Mouse (Mus musculus): Measurements from ENCODE around the gene Pofut2.
"Not testable (repeated sequence)": the region's sequence is repeated elsewhere in the genome, so short reads cannot be mapped to it uniquely, and the experiment has no call there.

The Pofut2 gene

DNA sequence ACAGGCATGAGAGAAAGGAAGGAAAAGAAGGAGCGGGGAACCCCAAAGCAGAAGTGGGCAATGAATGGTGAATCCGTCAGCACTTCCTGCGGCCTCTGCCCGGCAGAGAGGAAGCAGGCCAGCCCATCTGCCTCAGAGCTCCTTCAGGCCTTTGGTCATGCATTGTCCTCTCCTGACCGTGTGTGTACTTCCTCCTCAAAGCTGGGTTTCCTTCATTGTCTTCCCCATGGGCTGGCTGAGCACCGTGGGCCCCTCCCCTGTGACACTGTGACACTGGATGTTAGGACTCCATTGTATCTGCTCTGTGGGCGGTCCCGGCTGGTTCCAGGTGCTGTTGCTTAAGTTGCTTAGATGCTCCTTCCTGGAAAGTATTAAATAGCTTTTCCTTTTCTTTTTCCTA, 7.3 kb downstream of the Pofut2 start:
- DNase-seq (ENCODE audit: low spot score in 2 of 2) = no peak

DNA sequence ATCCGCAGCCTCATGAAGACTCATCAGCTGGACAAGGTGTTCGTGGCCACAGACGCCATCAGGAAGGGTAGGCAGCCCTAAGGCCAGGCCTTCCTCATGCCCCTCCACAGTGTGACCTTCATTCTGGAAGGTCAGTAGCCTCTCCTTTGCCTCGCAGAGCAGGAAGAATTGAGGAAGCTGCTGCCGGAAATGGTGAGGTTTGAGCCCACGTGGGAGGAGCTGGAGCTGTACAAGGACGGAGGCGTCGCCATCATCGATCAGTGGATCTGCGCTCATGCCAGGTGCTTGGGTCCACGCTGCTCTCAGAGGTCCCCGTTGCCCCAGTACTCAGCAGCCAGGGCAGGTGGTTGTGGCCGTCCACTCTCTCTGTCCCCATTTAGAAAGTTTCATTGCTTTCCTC, 8.0 kb downstream of the Pofut2 start:
- no peak for DNase-seq (ENCODE audit: low spot score in 2 of 2)

DNA sequence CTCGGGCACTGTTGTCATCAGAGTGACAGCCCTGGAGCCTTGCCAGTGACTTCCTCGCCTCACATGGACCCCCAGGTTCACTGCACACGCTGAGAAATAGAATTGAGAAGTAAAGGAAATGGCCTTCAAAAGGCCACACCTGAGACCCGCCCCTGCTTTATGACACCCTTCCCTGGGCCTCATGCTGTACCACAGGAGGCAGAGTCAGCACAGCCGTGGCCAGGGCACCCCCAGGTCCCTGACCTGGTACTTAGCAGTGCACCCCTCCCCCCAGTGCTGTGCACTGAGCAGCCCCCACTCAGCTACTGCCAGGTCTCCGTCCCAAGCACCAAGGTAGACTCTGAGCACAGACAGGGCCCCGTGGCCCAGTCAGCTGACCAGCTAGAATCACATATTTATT, 10.1 kb downstream of the Pofut2 start:
- DNase-seq (ENCODE audit: low spot score in 2 of 2) = no peak

DNA sequence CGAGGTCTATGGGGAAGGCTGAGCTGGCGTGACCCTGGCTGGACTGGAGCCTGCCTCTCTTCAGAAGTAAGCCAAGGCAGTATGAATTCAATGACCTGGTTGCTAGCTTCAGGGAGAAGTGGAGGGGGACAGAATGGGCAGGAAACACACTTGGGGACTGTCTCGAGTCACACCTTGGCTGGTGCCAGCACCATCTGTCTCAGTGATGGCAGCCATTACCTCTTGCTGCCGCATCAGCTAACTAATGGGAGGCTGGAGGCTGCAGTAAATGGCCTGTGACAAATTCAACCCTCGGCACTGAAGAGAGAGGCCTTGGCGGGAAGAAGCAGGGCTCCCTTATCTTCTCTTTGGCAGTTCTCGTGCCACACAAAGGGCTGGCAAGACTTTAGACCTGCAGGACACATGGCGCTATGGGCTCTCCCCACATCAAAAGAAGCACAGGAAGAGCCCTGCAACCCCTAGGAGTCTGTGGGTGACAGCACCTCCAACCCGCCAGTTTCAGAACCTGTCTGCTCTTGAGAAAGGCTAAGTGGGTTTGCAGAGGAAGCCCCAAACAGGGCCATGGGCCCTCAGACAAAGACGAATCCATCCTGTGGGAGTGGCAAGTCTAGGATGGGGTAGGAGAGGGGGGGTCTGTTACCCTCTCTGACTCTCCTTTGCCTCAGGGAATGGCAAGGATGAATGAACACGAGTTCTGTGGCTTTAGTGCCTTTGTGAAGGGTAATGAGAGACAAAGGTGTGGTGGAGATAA, 14.1 kb downstream of the Pofut2 start:
- no peak for DNase-seq (ENCODE audit: low spot score in 2 of 2)

DNA sequence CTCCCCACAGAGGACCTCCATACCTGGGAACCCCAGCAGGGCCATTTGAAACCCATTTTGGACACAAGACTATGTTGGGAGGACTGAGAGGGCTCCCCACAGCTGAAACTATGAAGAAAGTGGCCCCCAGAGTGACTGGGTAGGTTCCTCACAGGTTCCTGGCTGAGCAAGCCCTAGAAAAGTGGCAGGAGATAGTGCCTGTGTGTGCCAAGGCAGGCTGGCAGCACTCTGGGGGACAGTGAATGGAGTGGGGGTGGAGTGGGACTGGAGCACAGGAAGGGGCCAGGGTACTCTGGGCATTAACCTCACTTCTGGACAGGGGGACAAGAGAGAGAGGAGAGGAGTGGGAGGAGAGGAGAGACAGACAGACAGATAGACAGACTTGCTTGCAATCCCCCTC, 14.8 kb downstream of the Pofut2 start:
- no peak for DNase-seq (ENCODE audit: low spot score in 2 of 2)

DNA sequence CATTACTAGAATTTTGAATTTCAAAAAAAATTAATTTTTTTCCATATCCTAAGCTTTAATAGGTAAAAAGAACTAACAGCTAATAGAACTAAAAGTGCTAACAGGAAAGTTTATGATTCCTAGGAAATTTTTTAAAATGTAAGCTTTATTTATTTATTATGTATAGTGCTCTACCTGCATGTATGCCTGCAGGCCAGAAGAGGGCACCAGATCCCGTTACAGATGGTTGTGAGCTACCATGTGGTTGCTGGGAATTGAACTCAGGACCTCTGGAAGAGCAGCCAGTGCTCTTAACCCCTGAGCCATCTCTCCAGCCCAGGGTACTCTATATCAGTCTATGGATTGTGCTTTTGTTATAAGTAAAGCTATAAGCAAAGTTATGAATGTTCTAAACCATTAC, 23.1 kb downstream of the Pofut2 start:
- not testable (repeated sequence) for DNase-seq (ENCODE audit: low spot score in 2 of 2)

DNA sequence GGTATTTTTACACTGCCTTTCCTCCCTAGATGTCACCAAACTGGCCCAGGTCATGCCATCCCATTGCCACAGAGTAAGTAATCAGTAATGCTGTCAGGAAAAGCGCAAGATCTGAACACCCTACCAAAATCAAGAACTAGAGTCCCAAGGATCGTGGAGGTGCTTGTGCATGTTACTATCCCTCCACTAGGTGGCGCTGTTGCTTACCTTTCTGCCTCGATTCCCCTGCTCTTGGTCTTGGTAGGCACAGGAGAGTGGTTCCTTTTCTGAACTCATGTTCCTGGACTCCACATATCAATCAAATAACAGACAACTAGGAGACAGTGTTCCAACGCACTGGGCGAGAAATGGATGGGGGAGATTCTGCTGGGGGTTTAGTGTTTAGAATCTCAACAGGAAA, 23.8 kb downstream of the Pofut2 start:
- peak; percentile 68 to 78 for DNase-seq (ENCODE audit: low spot score in 2 of 2)

DNA sequence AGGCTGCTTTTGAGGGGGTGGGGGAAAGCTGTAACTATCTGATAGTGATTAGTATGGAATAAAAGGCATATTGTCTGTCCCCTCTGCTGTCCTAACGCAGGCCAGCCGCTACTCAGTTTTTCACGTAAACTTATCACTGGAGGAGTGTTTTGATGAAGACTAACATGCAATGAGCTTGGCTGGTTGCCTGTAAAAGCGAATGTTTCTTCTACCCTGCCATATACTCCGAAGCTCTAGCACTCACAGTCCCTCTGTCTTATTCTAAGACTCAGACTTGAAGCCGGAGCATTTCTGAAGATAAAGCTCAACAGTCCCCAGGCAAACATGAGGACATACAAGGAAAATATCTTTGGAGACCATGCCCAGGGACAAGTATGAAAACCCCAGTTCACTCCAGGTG, 25.8 kb downstream of the Pofut2 start:
- DNase-seq (ENCODE audit: low spot score in 2 of 2) = no peak

DNA sequence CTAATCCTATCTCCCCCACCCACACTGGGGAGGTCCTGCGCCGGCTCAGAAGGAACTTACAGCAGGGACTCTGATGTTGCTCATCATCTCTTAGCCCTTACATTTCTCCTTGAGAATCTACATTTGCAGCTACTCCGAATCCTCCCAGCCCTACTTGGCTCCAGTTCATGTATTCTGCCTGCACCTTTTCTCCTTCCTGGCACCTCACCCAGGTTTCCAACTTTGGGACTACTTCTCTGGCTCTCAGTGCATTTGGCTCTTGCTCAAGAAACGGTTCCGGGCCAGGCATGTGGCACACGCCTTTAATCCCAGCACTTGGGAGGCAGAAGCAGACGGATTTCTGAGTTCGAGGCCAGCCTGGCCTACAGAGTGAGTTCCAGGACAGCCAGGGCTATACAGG, 28.6 kb downstream of the Pofut2 start:
- DNase-seq (ENCODE audit: low spot score in 2 of 2) = peak in 1 of 2 experiments; percentile 21

DNA sequence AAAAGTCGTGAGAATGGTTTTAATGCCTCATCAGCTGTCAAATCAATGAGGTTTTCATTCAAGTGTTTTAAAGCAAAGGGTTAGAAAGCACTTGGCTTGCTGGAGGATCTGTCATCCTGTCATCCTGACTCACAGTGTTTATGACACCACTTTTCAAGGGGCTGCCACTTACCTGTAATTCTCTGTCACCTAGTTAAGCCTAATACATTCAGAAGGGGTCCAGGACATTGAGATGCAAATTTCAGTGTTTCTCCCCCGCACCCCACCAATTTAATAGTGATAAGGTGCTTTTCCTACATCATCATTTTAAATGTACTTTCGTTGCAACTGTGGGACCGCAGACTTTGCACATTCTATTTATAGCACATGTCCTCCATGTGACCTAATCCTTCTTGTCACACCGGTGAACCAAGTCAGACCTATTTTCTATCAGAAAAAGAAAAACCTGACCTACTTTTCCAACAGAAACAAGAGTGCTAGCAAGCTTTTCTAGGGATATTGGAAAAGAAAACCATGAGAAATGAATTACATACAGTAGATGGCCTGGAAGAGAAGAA, 29.7 kb downstream of the Pofut2 start:
- DNase-seq (ENCODE audit: low spot score in 2 of 2) = no peak

DNA sequence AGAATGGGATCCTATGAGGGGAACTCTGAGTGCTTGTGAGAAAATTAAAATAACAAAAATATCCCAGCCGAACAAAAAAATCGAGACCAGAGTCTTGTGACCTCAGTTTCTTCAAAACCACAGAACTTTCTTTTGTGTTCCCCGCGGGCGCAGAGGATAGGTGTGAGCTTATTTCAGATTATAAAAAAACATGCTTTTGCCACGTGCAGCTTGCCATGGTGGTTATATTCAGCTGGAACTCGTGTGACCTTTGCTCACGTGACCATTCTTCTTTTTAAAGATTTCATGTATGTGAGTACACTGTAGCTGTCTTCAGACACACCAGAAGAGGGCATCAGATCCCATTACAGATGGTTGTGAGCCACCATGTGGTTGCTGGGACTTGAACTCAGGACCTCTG, 30.5 kb downstream of the Pofut2 start:
- no peak for DNase-seq (ENCODE audit: low spot score in 2 of 2)

DNA sequence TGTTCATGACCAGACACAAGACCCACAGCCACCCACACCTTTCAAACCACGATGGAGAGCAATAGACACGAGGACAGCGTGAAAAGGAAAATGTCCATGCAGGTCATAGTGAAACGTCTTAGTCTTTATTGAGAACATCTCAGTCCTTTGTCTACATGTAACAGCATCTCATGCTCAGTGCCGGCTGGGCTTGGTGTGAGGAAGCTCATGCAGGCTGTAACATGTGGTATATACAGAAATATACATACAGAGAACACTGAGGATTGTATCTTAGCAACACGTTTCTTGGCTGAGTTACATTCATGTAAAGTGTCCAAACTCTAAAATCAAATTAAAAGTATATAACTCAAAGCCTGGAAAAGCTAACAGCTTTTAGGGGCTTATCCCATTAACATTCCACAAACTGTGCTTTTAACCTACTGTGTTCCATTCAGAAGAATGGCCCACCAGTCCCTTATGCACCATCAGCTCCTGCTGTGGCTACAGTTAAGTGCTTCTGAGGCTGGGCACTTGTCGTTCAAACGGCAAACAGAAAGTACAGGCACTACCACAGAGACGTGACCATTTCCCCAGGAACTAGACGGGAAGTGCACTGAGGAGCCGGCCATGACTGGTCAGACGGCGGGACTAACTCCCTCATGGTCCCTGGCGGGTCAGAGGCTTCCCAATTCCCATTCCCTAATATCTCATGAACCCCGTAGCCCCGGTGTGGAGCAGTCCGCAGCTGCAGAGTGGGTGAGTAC, 31.8 kb downstream of the Pofut2 start:
- DNase-seq (ENCODE audit: low spot score in 2 of 2) = peak in 1 of 2 experiments; percentile 38

DNA sequence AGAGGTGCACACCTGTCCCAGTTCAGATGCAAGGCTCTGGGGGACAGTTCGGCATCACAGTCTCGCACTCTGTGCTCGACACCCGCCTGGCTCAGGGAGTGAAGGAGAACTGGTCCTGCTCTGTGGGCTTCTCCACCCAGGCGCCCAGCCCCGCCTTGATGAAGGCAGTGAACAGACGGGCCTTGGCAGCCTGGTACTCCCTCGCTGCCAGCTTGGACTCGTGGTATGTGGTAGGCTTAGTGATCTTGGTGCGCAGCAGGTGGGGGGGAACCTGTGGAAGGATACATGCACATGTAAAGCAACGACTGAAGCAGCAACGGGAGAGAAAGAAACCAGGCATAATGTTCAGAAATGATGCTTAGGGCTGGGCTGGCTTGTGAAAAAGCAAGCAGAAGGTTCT, 35.7 kb downstream of the Pofut2 start:
- DNase-seq (ENCODE audit: low spot score in 2 of 2) = peak in 1 of 2 experiments; percentile 29

DNA sequence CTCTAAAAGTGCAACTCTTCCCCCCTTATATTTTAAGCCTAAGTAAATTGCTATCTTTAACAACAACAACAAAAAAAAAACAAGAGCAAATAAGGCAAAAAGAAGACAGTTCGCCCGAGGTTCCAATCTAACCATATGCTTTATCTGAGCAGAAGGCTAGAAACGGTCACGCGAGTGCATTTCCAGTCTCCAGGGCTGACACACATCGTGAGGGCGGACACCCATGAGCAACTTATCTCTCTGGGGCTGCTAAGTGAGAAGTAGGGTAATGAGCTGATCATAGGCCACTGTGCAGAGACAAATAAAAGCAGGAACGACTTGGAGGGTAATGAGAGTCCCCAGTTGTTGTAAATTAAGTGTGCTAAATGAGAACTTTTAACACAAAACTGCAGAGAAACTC, 39.6 kb downstream of the Pofut2 start:
- DNase-seq (ENCODE audit: low spot score in 2 of 2) = no peak

DNA sequence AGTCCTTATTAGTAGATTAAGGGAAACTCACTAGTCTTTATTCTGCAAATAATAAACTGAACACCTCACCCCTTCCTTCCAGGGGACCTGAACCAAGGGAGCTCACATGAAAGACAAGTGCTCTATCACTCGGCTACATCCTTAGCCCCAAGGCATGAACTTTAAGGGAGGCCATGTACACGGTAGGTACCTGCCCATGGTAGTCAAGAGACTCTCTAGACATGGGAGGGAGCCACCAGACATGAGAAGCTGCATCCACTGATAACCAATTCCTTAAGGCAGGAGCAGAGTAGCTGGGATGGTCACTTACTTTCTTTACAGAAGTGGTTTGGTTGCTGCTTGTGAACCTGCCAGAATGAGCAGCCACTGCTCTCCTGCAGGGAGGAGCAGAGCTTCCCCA, 40.2 kb downstream of the Pofut2 start:
- no peak for DNase-seq (ENCODE audit: low spot score in 2 of 2)

DNA sequence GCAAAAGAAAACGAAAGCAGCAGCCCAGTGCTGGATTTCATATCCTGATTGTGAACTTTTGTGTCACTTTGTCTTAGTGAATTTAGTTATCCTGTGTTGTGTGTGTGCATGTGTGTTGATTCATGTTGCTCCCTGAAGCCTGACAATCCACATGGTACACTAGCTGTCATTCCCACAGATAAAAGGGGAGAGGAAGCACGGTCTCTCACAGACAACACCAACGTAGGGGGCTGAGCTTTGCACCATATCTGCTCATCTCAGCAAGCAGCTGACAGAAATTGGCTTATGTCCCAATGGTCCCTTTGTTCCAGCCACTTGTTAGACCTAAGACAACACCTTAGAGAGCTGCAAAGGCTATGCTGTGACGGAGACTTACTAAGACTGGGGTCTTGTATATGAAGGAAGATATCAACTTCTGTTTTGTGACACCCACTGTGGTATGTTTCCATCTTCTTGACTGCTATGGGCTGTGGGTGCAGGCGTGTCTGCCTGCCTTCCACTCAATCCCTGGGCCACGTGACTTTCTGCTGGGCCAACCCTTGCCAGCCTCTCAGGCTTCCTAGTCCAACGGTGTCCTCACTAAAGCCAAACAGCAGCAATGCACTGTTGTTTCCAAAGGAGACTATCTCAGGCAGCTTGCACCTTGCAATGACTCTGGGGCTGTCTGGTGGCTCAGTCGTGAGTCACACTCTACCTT, 41.4 kb downstream of the Pofut2 start:
- DNase-seq (ENCODE audit: low spot score in 2 of 2) = no peak

DNA sequence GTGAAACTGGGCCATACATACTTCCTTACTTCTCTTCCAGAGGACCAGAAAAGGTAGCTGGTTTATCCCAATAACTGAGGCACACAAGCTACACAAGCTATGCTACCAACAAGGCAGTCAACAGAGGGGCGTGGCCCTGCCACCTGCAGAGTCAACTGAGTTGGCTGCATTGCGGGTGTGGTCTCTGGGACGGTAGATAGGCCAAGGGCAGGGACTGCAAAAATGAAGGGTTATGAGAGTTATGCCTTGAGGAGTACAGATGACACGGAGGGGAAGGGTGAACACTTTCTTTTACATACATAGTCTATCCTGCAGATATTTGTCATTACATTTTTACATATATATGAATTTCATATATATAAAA, 41.9 kb downstream of the Pofut2 start:
- DNase-seq (ENCODE audit: low spot score in 2 of 2) = no peak

DNA sequence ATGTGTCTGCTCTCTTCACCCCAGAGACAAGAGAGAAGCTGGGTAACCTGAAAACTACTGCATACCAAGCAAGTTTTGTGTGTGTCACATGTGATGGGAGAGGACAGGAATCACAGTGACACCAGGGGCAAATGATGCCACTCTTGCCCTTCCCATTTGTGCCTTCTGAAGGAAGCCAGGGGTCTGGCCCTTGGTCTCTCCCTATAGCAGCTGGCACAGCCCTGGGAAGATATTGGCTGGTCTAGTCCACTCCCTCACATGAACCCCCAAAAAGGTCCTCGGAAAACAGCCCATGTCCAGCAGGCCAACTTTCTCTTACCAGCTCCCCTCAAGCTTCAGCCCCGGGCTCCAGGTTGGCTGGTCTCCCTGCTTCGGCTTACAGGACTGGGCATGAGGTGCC, 45.3 kb downstream of the Pofut2 start:
- DNase-seq (ENCODE audit: low spot score in 2 of 2) = no peak

DNA sequence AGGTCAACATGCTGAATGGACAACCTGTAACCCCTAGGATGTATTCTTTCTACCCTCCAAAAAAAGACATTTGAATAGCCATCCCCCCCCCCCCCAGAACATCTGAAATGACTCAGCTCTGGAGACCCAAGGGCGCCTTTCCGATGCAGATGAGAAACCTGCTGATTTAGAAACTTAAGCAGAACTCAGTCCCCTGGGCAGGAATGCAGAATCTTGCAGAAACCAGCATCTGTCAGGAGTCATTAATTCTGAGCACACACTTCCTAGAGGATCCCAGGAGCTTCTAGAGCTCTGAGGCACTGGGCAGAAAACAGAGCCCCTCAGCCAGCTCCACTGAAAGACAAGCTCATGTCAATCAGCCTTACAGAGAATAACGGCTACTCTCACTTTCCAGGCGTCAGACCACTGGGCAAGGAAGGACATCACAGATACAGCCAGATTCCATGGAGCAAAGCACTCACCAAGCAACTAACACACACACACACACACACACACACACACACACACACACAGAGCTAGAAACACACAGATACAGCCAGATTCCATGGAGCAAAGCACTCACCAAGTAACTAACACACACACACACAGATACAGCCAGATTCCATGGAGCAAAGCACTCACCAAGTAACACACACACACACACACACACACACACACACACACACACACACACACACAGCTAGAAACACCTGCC, 46.0 kb downstream of the Pofut2 start:
- no peak for DNase-seq (ENCODE audit: low spot score in 2 of 2)

DNA sequence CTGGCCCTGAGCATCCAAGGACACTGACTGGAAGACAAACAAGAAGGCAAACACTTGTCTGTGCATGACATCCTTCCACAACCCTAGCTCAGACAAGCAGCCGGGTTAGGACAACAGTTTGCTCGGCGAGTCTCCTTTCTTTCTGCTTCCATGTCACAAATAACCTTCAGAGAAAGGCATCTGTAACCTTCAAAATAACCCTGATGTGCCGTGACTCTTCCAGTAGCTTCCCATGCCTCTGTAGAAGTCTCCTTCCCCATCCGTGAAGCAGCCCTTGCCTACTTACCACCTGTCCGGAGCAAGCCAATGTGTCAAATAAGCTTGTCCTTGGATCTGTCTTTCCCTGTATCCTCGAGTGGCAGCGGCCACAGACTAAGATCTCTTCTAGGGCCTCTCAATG, 46.7 kb downstream of the Pofut2 start:
- no peak for DNase-seq (ENCODE audit: low spot score in 2 of 2)

DNA sequence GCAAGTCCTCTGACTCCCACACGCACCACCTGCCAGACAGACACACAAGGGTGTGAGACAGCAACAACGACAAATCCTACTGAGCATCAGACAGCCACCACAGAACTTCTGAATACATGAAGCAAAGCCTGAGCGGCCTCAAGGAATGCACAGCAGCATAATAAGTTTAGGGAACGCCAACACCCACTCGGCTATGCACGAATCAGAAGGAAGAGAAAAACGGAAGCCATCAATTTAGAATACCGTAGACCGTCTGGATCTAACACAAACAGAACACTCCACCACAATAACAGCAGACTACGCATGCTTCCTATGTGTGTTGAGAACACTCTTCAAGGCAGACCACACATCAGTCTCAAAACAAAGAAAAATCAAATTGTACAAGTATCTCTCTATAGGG, 50.0 kb downstream of the Pofut2 start:
- no peak for DNase-seq (ENCODE audit: low spot score in 2 of 2)

DNA sequence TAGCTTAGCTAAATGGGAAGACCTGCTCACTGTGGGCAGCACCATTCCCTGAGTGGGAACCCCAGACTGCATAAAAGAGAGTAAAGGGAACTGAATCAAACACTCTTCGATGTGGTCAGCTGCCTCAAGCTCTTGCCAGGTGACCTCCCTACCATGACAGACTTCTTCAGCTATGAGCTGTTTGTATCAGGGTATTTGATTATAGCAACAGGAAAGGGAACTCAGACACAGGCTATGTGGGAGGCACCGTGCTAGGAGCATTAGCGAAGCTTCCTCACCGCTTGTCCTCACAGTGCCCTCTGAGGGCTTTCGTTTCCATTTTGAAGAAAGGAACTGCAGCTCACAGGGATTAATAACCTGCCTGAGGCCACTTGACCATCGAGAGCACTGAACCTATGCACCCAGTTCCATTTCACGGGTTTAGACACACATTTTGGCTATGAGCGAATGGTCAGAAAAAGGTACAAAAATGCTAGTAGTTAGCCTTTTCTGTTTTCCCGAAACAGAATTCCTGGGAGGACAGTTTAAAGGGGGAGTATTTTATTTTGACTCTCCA, 55.8 kb downstream of the Pofut2 start:
- no peak for DNase-seq (ENCODE audit: low spot score in 2 of 2)

Measured in frontal cortex, postnatal 36 days (tissue).